ENCODE assay signal across 12 mouse cellular contexts in genomic region chr2:120069466-120069990, GRCm38 (mm10). TPM values are rescaled to one million over a fixed set of nuclear protein-coding genes. Genes with fewer than 3 reads are reported as not detected.
DNase-seq lines count a peak whose midpoint lies in the region; ATAC-seq and TF ChIP-seq lines count a peak whose summit lies in the region.
"Had no signal": no experiment of that assay in that cellular context is flagged by ENCODE, and none has a peak within 500 bp of the region (broad histone marks: within the 10 kb centered on the region; RNA-seq: fewer than 3 reads in every experiment).

No protein-coding gene starts in this region.

- no peak for TF ChIP-seq POLR2A in limb, embryonic 14.5 days (IDR thresholded peaks at IDR 0.05; ENCODE audit: borderline replicate concordance, extremely low read depth, insufficient read depth, insufficient read length)

- H3K36me3 ChIP-seq in E14TG2a.4 (ENCODE audit: insufficient read depth, low read length), result no peaks in the 10 kb centered on the region
- no peaks in the 10 kb centered on the region for H3K36me3 ChIP-seq in limb, embryonic 14.5 days (ENCODE audit: control insufficient read depth, insufficient read depth, low read length)

- peak; percentile 87 for DNase-seq in brain, adult 2 months (ENCODE audit: low read depth, low spot score)
- DNase-seq in layer of hippocampus, adult 9-11 months, result peak; percentile 86
- DNase-seq in limb, embryonic 14.5 days (ENCODE audit: low spot score), result peak; percentile 44
- no peak for DNase-seq in cerebellum, adult 18-20 months
- DNase-seq in heart, adult 11 months, result no peak
- DNase-seq in adrenal gland, adult (ENCODE audit: inconsistent age in 2 of 2, low spot score in 1 of 2), result no peak

- peak; percentile 84 for ATAC-seq in limb, embryonic 14.5 days (ENCODE audit: low FRiP score, low read depth)
- ATAC-seq: activated CD4-positive, CD25-positive, alpha-beta regulatory T cell, adult 4 months; forebrain, embryonic 13.5 days had no signal

- H3K4me2 ChIP-seq in limb, embryonic 14.5 days (replicated peaks; ENCODE audit: low read depth, low read length, severe bottlenecking), result no peak overlapping the region
- H3K4me2 ChIP-seq: heart, embryonic 11.5 days had no signal

- peaks cover 25% of the 10 kb centered on the region for H3K27me3 ChIP-seq in E14TG2a.4 (ENCODE audit: insufficient read depth, low read length)
- H3K27me3 ChIP-seq in limb, embryonic 14.5 days (ENCODE audit: control insufficient read depth, insufficient read depth, low read length), result no peaks in the 10 kb centered on the region

- H3K9ac ChIP-seq in limb, embryonic 14.5 days (ENCODE audit: low read depth, low read length, severe bottlenecking), result no peak overlapping the region; the same call in 1 of the 2 replicates

- H3K9me3 ChIP-seq in E14TG2a.4 (ENCODE audit: low read length), result no peaks in the 10 kb centered on the region
- no peaks in the 10 kb centered on the region for H3K9me3 ChIP-seq in limb, embryonic 14.5 days (ENCODE audit: control insufficient read depth, low read length)
- H3K9me3 ChIP-seq: forebrain, embryonic 13.5 days had no signal

- TF ChIP-seq CTCF in E14TG2a.4 (conservative IDR thresholded peaks at IDR 0.05; ENCODE audit: low read length), result no peak

- peaks cover 31% of the 10 kb centered on the region for H3K4me1 ChIP-seq in E14TG2a.4 (replicated peaks; ENCODE audit: low read depth, low read length)
- no peaks in the 10 kb centered on the region for H3K4me1 ChIP-seq in limb, embryonic 14.5 days (ENCODE audit: control insufficient read depth, insufficient read depth, low read length)

- no peak overlapping the region for H3K27ac ChIP-seq in limb, embryonic 14.5 days (replicated peaks; ENCODE audit: low read depth, low read length)
- H3K27ac ChIP-seq: forebrain, embryonic 13.5 days; hindbrain, postnatal 0 days; stomach, postnatal 0 days had no signal

- 60% methylated on average over 8 of the region's 8 CpGs for WGBS in limb, embryonic 14.5 days

- 0 out of 2 replicates have a peak overlapping the region, but pooled peaks have one; percentile 75 for H3K4me3 ChIP-seq in E14TG2a.4 (replicated peaks; ENCODE audit: low read length)
- H3K4me3 ChIP-seq in limb, embryonic 14.5 days (replicated peaks; ENCODE audit: low read length), result no peak overlapping the region
- H3K4me3 ChIP-seq: forebrain, embryonic 13.5 days had no signal

RNA-seq across cellular contexts. Expression of gene Pla2g4b, which starts 36.3 kb away (rescaled TPM):
- 21.9 and 22.8 TPM in 2 replicates for polyA plus RNA-seq in limb, embryonic 14.5 days (2012; rRNA removed)
- 1.7 and 1.9 TPM in 2 replicates for polyA plus RNA-seq in limb, embryonic 14.5 days (2014; fragmentation: Nextera tagmentation; extraction: Ambion mirVana)

RNA-seq across cellular contexts. Expression of gene Gm28042, which starts 42.2 kb away (rescaled TPM):
- 19.5 and 26.1 TPM in 2 replicates for polyA plus RNA-seq in limb, embryonic 14.5 days (2012; rRNA removed)
- polyA plus RNA-seq in limb, embryonic 14.5 days (2014; fragmentation: Nextera tagmentation; extraction: Ambion mirVana), result 3.0 and 4.6 TPM in 2 replicates

RNA-seq across cellular contexts. Expression of gene Jmjd7, which starts 42.2 kb away (rescaled TPM):
- polyA plus RNA-seq in limb, embryonic 14.5 days (2012; rRNA removed), result 20.2 and 24.9 TPM in 2 replicates
- 26.1 and 28.2 TPM in 2 replicates for polyA plus RNA-seq in limb, embryonic 14.5 days (2014; fragmentation: Nextera tagmentation; extraction: Ambion mirVana)

Comparison
In these comparisons a context has a peak if more than half of its experiments do, and no peak if none do; other contexts are left out.
1. DNase-seq: peak in brain, adult 2 months (single experiment), layer of hippocampus, adult 9-11 months (single experiment) and limb, embryonic 14.5 days (single experiment); none in cerebellum, adult 18-20 months (0 of 2), heart, adult 11 months (single experiment) and adrenal gland, adult (0 of 2).